Mouse (Mus musculus) liver, postnatal 0 days (tissue): Measurements from ENCODE around the gene Nupr1l.

Experiments
- CTCF ChIP-seq: sonication (generic); IDR thresholded peaks from 2 replicates; pipeline ENCODE4 v1.5.1; 2016; ENCODE audit warnings: antibody characterized with exemption, low read depth
- EP300 ChIP-seq: IDR thresholded peaks from 2 replicates; pipeline ENCODE4 v1.6.1; 2016; ENCODE audit warnings: antibody characterized with exemption, low read depth, mild to moderate bottlenecking

GRCm38 (mm10) chr5:129924820-129925452 lies 16.6 kb downstream of the Nupr1l start:
- no peak for TF ChIP-seq CTCF
- TF ChIP-seq EP300, result no peak
